Mouse (Mus musculus) megakaryocyte, embryonic 14.5 days (primary cell): ENCODE data around the gene Prdm9. TPM values are rescaled to one million over a fixed set of nuclear protein-coding genes. Genes with fewer than 3 reads are reported as not detected.

Experiments used
- H3K27me3 ChIP-seq: replicated peaks from 2 replicates; pipeline ENCODE3; 2012; ENCODE audit warnings: inconsistent platforms
- H3K36me3 ChIP-seq: replicated peaks from 2 replicates; pipeline ENCODE3; 2012; ENCODE audit warnings: low read length, inconsistent platforms, mixed read lengths
- H3K4me1 ChIP-seq: 2 replicates; pipeline ENCODE4 v1.6.1; 2012; ENCODE audit warnings: inconsistent platforms
- H3K4me3 ChIP-seq: replicated peaks from 2 replicates; pipeline ENCODE3; 2012; ENCODE audit warnings: moderate library complexity, mild to moderate bottlenecking, inconsistent platforms
- H3K9me3 ChIP-seq: 2 replicates; pipeline ENCODE4 v1.6.1; 2012; ENCODE audit warnings: inconsistent platforms
- FLI1 ChIP-seq: IDR thresholded peaks from 2 replicates; pipeline ENCODE4 v1.6.1; 2012; ENCODE audit warnings: low read length, inconsistent platforms, mixed read lengths
- GATA1 ChIP-seq: IDR thresholded peaks from 3 replicates; pipeline ENCODE4 v1.6.1; 2012; ENCODE audit warnings: mixed read lengths, low read length, inconsistent platforms, borderline replicate concordance
- polyA plus RNA-seq: library from polyadenylated mRNA; stranded (reverse); fragments of >175 nt; gene quantifications from 2 replicates; pipeline ENCODE4 v1.2.3, GENCODE M21; 2012; ENCODE audit warnings: low replicate concordance; ENCODE audit not compliant: insufficient read depth

Gene Prdm9
- polyA plus RNA-seq, 1 experiment = 0.18 TPM

DNA sequence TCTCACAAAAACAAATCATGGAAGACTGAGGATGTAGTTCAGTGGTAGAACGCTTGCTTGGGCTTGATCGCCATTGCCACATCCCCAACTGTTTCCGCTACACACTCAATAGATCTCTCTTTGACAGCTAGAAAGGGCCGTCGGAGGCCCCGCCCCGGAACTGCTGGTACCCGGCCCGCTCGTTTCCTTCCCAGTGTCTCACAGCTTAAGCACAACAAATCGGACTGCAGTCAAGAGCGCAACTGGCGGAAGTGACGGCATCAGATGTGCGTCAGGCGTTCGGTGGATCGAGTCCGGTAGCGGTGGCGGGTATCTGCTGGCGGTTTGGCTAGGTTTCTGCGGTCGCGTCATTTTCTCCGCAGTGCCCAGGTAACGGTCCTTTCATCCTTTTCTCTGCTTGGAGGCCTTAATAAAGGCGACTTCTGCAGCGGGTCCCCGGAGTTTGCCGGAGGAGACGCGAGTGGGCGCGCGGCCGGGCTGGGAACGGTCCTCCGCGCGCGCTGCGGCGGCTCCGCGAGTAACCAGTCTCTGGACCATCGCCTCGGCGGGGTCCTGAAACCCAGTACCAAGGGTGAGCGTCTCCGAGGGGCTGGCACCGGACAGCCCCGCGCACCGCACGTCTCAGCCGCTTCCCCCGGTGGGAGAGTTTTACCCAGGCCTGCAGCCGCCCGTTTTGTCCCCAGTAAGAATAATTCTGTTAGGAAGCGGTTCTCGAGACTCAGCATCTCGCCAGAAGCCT is 64.3 kb downstream of the Prdm9 start, which contains the start of the genes Psmb1 and Tbp:
Gene Psmb1 (minus strand): TSS at position 96 of the 739 bp plus-strand sequence.
Gene Tbp (plus strand): TSS at position 233 of the 739 bp plus-strand sequence.
- H3K4me1 ChIP-seq = peaks cover 44% of the 10 kb centered on the region
- H3K27me3 ChIP-seq = no peaks in the 10 kb centered on the region
- H3K36me3 ChIP-seq = peaks cover 36% of the 10 kb centered on the region
- no peaks in the 10 kb centered on the region for H3K9me3 ChIP-seq
- H3K4me3 ChIP-seq = peak within 1 kb of the TSS; percentile 96
- TF ChIP-seq GATA1 (no peak), FLI1 (peak; percentile 82)

DNA sequence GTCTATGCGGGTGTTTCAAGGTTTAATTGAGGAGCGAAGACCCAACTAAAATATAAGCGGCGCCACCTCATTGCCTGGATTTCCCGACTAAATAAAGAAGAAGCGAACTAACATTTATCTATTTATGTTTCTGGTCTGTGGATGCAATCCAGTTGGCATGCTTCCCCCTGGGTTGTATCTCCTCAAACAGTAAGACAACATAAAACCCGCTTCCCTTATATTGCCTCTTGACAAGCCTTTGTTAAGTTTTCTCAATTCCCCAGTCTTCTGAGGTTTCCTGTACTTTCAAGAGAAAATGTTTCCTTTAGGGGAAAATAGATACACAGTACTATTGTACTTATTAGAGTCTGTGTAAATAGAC is 65.4 kb downstream of the Prdm9 start:
- H3K4me1 ChIP-seq = peaks cover 43% of the 10 kb centered on the region
- H3K9me3 ChIP-seq = no peaks in the 10 kb centered on the region
- no peaks in the 10 kb centered on the region for H3K27me3 ChIP-seq
- H3K36me3 ChIP-seq = peaks cover 36% of the 10 kb centered on the region
- no peak for TF ChIP-seq GATA1
- H3K4me3 ChIP-seq = peak overlapping the region; percentile 96

- H3K36me3 ChIP-seq = peaks cover 37% of the 10 kb centered on the region
- no peaks in the 10 kb centered on the region for H3K9me3 ChIP-seq
- no peaks in the 10 kb centered on the region for H3K27me3 ChIP-seq
- peaks cover 45% of the 10 kb centered on the region for H3K4me1 ChIP-seq
- no peak for TF ChIP-seq FLI1
- TF ChIP-seq GATA1 = no peak
- peak overlapping the region; percentile 96 for H3K4me3 ChIP-seq
Observed at GRCm38 (mm10) chr17:15497882-15498752, 66.0 kb downstream of the Prdm9 start.

Other genes starting within 250 kb of the Prdm9 start
- 0.22 TPM in 1 of 2 replicates, not detected in the other for gene Dll1, start 187.5 kb downstream of the Prdm9 start, polyA plus RNA-seq
- 1.4 and 1.5 TPM in 2 replicates for gene Fam120b, start 168.2 kb downstream of the Prdm9 start, polyA plus RNA-seq
- 9.4 and 35.6 TPM in 2 replicates for gene Psmb1, start 64.6 kb downstream of the Prdm9 start, polyA plus RNA-seq
- gene Tbp, start 64.5 kb downstream of the Prdm9 start, polyA plus RNA-seq = 0.92 and 1.4 TPM in 2 replicates
- 33.3 and 52.6 TPM in 2 replicates for gene Pdcd2, start 37.1 kb downstream of the Prdm9 start, polyA plus RNA-seq
- 9.0 and 40.3 TPM in 2 replicates for gene Chd1, start 140.6 kb upstream of the Prdm9 start, polyA plus RNA-seq